Mouse (Mus musculus): ENCODE results near the gene Nudt17. TPM values are rescaled to one million over a fixed set of nuclear protein-coding genes. Genes with fewer than 3 reads are reported as not detected.

Gene Nudt17
- total and polyA plus RNA-seq, 2 experiments from 2014 or later = 5.6 to 11.7 TPM

DNA sequence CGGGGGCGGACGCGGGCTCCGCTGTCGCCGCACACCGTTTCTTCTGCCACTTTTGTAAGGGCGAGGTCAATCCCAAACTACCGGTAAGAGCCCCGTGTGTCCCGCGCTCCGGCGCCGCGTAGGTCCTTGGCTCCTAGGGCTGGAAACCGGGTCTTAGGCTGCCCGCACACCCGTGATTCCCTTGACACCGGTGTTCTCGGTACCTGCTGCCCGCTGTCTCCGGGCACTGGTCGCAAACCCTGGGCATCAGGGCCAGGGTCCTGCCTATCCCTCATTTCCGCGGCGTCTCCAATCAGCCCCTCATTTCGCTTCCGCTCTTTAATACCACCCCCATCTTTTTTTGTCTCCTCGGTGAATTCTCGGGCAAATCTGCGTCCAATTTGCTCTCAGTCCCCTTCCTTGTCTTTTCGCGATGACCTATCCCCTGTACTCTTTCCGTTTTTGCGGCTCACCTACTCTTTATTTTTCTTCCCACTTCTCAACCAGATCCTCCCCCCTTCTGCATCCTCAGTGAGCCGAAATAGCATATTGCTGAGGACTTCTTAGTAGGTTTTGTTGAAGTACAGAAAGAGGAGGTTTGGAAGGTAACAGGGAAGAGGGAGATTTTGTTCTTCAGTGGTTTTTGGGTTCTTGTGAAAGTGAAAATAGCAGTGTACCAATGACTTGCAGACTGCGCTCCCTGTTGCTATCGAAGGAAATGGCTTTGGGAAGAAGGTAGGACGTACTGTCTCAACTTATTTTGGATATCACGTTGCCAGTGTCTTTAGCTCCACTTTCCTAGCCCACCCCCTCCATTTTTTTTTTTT lies 19.7 kb upstream of the Nudt17 start:
- Histone ChIP-seq H3K4me2 (ENCODE audit: low read depth) (peak overlapping the region; percentile 64), H3K27ac (ENCODE audit: low read depth, low read length) (peak overlapping the region; percentile 79), H3K27me3 (ENCODE audit: insufficient read depth, low read length) (no peaks in the 10 kb centered on the region), H3K4me3 (ENCODE audit: low read depth, low read length) (peak overlapping the region; percentile 56), H3K9me3 (ENCODE audit: low read length) (no peaks in the 10 kb centered on the region), H3K9ac (peak overlapping the region; percentile 70), H3K36me3 (ENCODE audit: insufficient read depth) (0 out of 2 replicates have a peak, but pooled peaks cover 7% of the 10 kb centered on the region), H3K4me1 (ENCODE audit: insufficient read depth) (peaks cover 11% of the 10 kb centered on the region; the same call in 1 of the 2 replicates)
- 3% methylated on average over 41 of the region's 42 CpGs for WGBS
- peak; percentile 35 for DNase-seq
- no peak for TF ChIP-seq CTCF (IDR thresholded peaks at IDR 0.05; ENCODE audit: low read depth)
- no peak; the same call in none of the 2 replicates for ATAC-seq

DNA sequence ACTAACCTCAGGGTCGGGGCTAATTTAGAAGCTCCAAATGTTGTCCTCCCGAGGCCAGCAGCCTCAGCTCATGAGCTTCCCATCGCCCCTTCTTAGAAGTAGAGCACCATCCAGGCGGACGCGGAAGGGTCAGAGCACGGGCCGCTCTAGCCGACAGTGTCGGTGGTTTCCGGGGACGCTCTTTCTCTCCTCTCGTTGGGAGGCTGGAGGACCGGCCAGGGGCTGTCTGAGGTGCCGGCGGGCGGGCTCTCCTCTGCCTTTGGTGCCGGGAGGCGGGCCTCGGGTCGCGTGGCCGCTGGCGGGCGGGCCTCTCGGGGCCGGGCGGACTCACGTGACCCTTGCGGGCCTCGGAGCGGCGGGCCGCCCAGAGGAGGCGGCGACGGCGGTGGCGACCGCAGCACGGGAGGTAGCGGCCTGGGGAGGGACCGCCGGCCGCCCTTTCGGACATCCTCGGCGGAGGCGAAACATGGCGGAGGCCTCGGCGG lies 19.0 kb upstream of the Nudt17 start, which contains the start of the genes Polr3c and Rnf115:
Polr3c (minus strand) TSS at position 286 of the 485 bp plus-strand sequence.
Rnf115 (plus strand) TSS at position 322 of the 485 bp plus-strand sequence.
- Histone ChIP-seq H3K4me3 (ENCODE audit: low read depth, low read length) (peak within 1 kb of the TSS; percentile 56), H3K9ac (peak within 1 kb of the TSS; percentile 70), H3K9me3 (ENCODE audit: low read length) (no peaks in the 10 kb centered on the region), H3K27ac (ENCODE audit: low read depth, low read length) (peak within 1 kb of the TSS; percentile 79), H3K36me3 (ENCODE audit: insufficient read depth) (0 out of 2 replicates have a peak, but pooled peaks cover 7% of the 10 kb centered on the region), H3K4me1 (ENCODE audit: insufficient read depth) (peaks cover 11% of the 10 kb centered on the region; the same call in 1 of the 2 replicates), H3K4me2 (ENCODE audit: low read depth) (peak within 1 kb of the TSS; percentile 64), H3K27me3 (ENCODE audit: insufficient read depth, low read length) (no peaks in the 10 kb centered on the region)
- DNase-seq (peak; percentile 93), ATAC-seq (peak; percentile 99)
- WGBS = 3% methylated on average over 44 of the region's 52 CpGs
- TF ChIP-seq CTCF (IDR thresholded peaks at IDR 0.05; ENCODE audit: low read depth) = no peak

GRCm38 (mm10) chr3:96719173-96719572 lies 10.8 kb upstream of the Nudt17 start:
- Histone ChIP-seq H3K4me2 (ENCODE audit: low read depth) (no peak overlapping the region), H3K36me3 (ENCODE audit: insufficient read depth) (peaks cover 52% of the 10 kb centered on the region), H3K27ac (ENCODE audit: low read depth, low read length) (no peak overlapping the region), H3K9me3 (ENCODE audit: low read length) (no peaks in the 10 kb centered on the region), H3K9ac (no peak overlapping the region), H3K27me3 (ENCODE audit: insufficient read depth, low read length) (no peaks in the 10 kb centered on the region), H3K4me3 (ENCODE audit: low read depth, low read length) (no peak overlapping the region), H3K4me1 (ENCODE audit: insufficient read depth) (no peaks in the 10 kb centered on the region)
- TF ChIP-seq CTCF (IDR thresholded peaks at IDR 0.05; ENCODE audit: low read depth) = peak; percentile 49; the same call in 1 of the 2 replicates
- ATAC-seq = peak; percentile 50; the same call in 1 of the 2 replicates
- DNase-seq = peak; percentile 38
- WGBS = 30% methylated on average over 14 of the region's 14 CpGs

DNA sequence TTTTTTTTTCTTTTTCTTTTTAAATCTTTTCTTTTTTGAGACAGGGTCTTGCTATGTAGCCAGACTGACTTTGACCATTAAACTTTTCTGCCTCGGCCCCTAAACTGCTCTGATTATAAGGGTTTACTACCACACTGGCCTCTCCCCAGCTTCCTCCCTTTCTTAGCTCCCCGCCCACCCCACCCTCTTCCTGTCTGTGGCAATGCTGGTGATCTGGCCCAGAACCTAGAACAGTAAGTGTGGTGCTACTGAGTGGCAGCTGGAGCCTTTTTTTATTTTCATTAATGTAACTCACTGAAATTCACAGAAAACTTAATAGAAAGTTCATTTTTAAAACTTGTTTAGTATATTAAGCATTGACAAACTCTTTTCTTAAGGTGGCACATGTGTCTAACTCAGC lies 7.5 kb upstream of the Nudt17 start:
- Histone ChIP-seq H3K4me1 (ENCODE audit: insufficient read depth) (no peaks in the 10 kb centered on the region), H3K27ac (ENCODE audit: low read depth, low read length) (no peak overlapping the region), H3K4me3 (ENCODE audit: low read depth, low read length) (no peak overlapping the region), H3K9me3 (ENCODE audit: low read length) (no peaks in the 10 kb centered on the region), H3K36me3 (ENCODE audit: insufficient read depth) (peaks cover 64% of the 10 kb centered on the region), H3K9ac (no peak overlapping the region), H3K27me3 (ENCODE audit: insufficient read depth, low read length) (no peaks in the 10 kb centered on the region), H3K4me2 (ENCODE audit: low read depth) (no peak overlapping the region)
- DNase-seq (no peak), ATAC-seq (no peak)
- TF ChIP-seq CTCF (IDR thresholded peaks at IDR 0.05; ENCODE audit: low read depth) = no peak
- 86% methylated on average over 2 of the region's 2 CpGs for WGBS

DNA sequence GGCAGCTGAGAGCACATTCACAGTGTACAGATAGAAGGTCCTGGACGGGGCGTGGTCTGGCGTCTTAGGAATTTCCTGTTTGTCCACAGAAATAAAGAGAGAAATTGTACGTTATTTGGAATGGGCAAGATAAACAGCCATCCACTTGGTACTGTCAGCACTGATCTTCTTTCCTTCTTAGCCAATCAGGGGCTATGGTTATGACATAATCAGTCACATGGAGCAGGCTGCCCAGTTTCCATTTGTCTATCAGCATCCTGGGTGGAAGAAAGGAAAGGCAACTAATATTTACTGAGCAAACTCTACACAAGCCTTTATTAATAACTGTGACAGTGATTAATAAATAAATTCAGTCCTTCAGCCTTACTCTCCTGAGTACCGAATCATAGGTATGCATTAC lies 5.9 kb upstream of the Nudt17 start:
- ATAC-seq = no peak
- H3K36me3 ChIP-seq (ENCODE audit: insufficient read depth) = peaks cover 62% of the 10 kb centered on the region

GRCm38 (mm10) chr3:96708684-96709064 lies 312 bp upstream of the Nudt17 start:
- WGBS = 49% methylated on average over 2 of the region's 2 CpGs
- Histone ChIP-seq H3K27me3 (ENCODE audit: insufficient read depth, low read length) (no peaks in the 10 kb centered on the region), H3K9me3 (ENCODE audit: low read length) (no peaks in the 10 kb centered on the region), H3K27ac (ENCODE audit: low read depth, low read length) (no peak overlapping the region), H3K4me2 (ENCODE audit: low read depth) (peak overlapping the region; percentile 85), H3K4me3 (ENCODE audit: low read depth, low read length) (peak overlapping the region; percentile 42), H3K36me3 (ENCODE audit: insufficient read depth) (peaks cover 46% of the 10 kb centered on the region), H3K4me1 (ENCODE audit: insufficient read depth) (no peaks in the 10 kb centered on the region), H3K9ac (peak overlapping the region; percentile 51)
- DNase-seq (no peak), ATAC-seq (no peak)
- no peak for TF ChIP-seq CTCF (IDR thresholded peaks at IDR 0.05; ENCODE audit: low read depth)

More for the DNA sequence above, 5.9 kb upstream of the Nudt17 start:
- Histone ChIP-seq H3K4me1 (ENCODE audit: insufficient read depth) (no peaks in the 10 kb centered on the region), H3K9me3 (ENCODE audit: low read length) (no peaks in the 10 kb centered on the region), H3K4me3 (ENCODE audit: low read depth, low read length) (no peak overlapping the region), H3K27me3 (ENCODE audit: insufficient read depth, low read length) (no peaks in the 10 kb centered on the region), H3K27ac (ENCODE audit: low read depth, low read length) (no peak overlapping the region), H3K9ac (no peak overlapping the region), H3K4me2 (ENCODE audit: low read depth) (no peak overlapping the region)
- TF ChIP-seq CTCF (IDR thresholded peaks at IDR 0.05; ENCODE audit: low read depth) = no peak
- DNase-seq = no peak
- 95% methylated on average over 5 of the region's 5 CpGs for WGBS

GRCm38 (mm10) chr3:96706984-96707383 lies 1.4 kb downstream of the Nudt17 start:
- no peak for DNase-seq
- no peak overlapping the region for H3K27ac ChIP-seq (ENCODE audit: low read depth, low read length)
- TF ChIP-seq CTCF (IDR thresholded peaks at IDR 0.05; ENCODE audit: low read depth) = no peak
- no peak for ATAC-seq
- no peak overlapping the region for H3K4me2 ChIP-seq (ENCODE audit: low read depth)
- no peak overlapping the region for H3K9ac ChIP-seq
- H3K9me3 ChIP-seq (ENCODE audit: low read length) = no peaks in the 10 kb centered on the region
- 79% methylated on average over 7 of the region's 7 CpGs for WGBS
- H3K4me3 ChIP-seq (ENCODE audit: low read depth, low read length) = no peak overlapping the region
- H3K27me3 ChIP-seq (ENCODE audit: insufficient read depth, low read length) = no peaks in the 10 kb centered on the region
- H3K4me1 ChIP-seq (ENCODE audit: insufficient read depth) = no peaks in the 10 kb centered on the region
- peaks cover 43% of the 10 kb centered on the region for H3K36me3 ChIP-seq (ENCODE audit: insufficient read depth)
